Mouse (Mus musculus) right cerebral cortex, postnatal 36 days (tissue): ENCODE results near the gene Smyd3.
A peak's percentile ranks its signal among the peaks of the same experiment; 100 is the strongest.

Source experiments
- DNase-seq, 2 experiments: peaks; one replicate each; pipeline ENCODE4 v3.0.0; 2022; ENCODE audit warnings: low spot score in 2 of 2, mixed read lengths in 1 of 2

The Smyd3 gene

DNA sequence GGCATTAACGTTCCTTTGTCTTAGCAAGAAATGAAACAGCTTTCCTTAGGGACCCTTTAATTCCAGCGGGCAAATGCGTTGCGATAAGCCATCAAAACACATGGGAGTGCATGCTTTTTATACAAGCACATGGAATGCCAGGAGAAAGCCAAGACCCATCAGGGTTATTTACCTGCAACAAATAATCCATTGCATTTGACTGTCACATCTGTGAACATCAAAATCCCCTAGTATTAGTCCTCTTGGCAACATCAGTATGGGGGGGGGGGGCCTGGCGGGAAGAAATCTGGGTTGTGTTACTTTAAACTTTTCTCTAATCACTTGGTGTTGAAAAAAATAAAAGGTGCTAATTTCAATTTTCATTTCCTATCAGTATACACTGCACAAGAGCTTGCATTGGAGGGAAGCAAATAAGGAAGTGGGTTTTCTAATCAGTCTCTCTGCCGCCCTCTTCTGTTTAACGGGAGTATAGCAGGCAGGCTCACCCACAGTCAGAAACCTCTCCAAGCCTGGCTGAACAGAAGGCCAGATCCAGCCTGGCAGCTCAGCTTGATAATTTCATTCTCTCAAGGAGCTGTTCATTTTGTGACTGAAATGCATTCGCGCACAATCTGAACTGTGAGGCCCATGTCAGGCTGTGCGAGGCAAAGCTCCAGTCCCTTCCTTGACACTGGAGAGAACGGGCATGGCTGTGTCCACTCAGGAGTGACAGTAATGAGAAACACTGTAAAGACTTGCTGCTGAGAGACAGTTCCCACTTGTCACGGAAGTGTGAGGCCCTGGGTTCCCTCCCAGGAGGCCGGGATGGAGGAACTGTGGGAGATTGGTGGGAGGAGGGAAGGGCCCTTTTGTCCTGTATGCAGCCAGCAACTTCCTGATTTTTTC, 285.8 kb downstream of the Smyd3 start:
- DNase-seq = peak; percentile 49 to 63

DNA sequence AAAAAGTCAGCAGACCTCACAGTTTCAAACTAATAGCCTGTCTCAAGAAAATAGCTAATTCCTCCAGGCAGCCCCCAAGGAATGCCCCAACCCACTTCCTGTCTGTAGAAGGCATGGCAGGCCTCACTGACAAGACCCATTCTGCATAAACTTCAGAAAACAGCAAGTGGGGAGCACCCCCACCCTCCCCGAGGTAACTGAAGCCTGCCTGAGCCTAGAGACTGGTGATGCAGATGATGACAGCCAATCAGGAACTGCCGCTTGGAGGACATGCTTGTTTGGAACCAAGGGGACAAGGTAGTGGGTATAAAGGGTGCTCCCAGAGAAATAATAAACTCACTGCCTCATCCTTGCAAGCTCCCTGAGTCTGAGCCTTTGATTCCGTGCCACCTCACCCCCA, 288.3 kb downstream of the Smyd3 start:
- DNase-seq = no peak

DNA sequence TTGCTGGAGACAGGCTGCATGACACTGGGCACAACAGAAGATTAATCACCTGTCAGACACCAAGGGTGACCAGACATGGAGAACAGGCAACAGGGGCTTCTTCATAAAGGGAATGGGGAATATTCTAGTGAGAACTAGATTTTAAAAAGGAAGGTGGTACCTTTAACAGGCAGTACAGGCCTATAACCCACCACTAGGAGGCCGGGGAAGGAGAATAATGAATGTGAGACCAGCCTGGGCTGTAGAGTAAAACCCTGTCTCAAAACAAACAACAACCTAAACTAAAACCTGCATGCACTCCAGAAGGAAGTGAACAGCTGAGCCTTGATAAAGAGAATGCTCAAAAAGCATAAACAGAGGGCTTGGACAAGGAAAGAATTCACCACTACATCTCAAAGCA, 297.6 kb downstream of the Smyd3 start:
- DNase-seq = no peak

DNA sequence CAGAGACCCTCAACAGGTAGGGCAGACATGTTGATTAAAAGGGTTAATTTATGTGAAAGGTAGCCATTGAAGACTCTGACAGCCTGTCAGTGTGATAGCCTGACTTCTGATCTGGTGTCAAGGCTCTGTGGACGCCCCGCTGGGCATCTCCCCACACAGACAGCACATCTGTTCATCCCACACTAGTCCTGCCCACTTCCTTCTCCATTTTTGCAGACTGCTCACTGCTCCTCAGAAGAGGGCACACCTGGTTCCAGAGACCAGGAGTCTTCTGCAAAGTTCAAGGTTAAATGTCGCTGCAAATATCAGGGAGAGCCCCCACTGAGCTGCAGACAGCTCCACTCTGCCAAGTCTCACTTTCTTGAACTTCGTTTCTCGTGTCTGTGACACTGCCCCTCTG, 299.8 kb downstream of the Smyd3 start:
- DNase-seq = no peak

DNA sequence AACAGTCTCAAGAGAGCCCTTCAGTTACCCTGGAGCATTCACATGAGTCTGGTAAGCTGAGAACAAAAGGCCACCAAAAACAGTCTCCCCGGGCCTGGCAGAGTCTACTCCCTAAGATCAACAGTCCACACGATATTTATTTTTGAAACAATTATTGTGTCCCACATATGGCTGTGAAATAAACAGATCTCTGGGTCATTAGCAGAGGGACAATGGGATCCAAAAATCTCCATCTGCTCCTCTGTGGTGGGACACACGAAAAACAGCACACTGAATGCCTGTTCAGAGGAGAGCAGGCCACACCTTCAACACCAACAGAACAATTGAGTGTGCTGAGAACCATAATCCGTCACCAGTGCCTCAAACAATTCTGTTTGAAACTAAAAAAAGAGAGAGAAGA, 300.8 kb downstream of the Smyd3 start:
- DNase-seq = no peak

DNA sequence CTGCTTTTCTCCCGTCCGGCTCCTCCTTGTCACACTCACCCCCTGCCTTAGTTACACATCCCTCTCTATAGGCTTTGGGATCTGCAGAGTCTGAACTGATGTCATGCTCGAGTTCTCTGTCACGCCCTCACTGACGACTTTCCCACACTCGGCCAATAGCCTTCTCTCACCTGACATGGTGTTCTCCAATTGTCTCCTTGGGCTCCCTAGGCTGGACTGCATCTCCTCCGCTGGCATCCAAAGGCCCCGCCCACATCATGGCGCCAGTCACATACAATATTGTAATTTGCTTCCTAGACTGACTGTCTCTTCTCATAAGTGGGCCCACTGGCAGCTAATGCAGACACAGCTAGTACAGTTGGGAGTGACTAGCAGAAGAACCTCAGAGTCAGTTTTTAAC, 304.5 kb downstream of the Smyd3 start:
- DNase-seq = no peak

DNA sequence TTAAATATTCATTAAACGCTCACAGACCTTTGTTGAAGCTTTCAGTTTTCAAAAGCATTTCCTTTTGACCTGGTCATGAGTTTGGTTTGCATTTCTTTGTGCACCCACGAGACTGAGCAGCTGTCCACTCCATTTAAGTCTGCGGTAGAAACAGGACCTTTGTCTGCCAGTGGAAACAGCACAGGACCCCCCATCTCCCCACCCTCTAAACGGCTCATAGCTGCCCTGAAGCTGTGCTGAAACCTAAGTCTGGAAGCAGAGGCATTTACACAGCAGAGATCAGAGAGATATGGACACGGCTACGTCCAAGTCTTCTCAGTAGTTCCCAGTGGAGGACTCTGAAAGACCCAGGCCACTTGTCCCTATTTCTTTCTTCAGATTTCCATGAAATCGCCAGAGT, 305.5 kb downstream of the Smyd3 start:
- DNase-seq = no peak

DNA sequence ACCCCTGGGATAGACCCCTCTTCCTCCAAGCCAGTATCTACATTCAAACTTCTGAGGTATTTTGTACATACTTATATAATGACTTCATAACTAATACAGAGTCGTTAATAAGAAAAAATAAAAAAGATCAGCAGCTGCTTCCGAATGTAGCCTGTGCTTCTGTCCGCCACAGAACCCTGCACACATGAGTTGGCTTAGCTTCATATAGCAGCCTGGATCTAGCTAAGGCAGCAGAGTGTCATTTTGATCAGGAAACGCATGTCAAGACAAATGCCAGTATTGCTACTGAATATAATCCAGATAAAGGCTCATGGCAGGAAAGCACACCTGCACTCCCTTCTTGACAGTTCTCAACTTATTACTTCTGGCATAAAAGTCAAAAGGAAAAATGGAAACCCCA, 306.5 kb downstream of the Smyd3 start:
- no peak for DNase-seq

DNA sequence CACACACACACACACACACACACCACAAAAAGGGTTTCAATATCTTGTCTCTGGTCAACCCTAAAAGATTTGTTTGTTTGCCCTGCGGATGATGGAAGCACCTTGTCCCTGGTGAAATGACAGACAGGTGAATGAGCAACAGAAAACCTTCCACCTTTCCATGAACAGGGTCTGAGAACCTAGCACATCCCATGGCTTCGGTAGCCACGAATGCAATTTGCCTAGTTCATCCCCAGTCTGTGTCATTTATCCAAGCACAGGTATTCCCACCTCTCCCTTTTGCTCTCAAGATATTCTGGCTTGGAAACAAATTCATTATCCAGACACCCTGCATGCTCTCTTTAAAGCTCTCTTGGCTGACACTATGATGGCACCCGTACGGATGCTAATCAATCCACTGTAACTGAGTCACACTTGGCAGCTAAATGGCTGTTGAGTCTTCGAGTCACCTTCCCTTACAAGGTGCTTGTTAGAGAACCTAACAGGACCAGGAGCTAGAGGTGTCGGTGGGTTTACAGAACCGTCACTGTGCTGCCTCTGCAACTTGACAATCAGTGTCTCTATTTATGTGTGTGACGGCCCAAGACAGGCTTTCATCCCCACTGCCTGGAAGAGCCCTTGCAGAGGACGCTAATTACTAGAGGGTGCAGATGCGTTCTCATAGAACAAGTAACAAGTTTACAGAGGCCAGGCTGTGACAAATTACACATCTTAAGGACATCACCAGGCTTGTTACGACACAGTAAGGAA, 309.8 kb downstream of the Smyd3 start:
- DNase-seq = no peak

DNA sequence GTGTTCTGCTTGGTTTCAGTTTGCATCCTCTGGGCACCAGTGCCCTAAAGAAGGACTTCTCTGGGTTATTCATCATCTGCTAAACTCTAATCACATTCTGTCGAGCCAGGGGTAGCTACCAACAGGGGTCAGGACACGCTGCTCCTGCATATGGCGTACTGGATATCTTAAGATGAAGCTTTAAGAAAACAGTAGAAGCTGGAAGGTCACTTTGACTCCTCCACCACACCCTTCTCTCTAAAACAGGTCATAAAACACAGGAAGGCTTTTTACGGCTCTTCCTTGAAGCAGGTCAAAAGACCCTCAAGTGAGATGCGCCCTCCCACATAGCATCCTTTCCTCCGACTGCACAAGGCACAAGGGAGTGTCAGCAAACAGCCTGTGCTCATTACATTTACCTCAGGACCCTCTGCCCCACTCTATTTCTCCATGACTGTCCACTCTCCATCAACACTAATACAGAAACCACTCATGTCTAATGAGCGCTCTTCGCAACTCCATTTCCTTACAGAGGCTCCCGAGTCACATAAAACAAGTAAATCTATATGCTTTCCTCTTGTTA, 310.6 kb downstream of the Smyd3 start:
- no peak for DNase-seq

DNA sequence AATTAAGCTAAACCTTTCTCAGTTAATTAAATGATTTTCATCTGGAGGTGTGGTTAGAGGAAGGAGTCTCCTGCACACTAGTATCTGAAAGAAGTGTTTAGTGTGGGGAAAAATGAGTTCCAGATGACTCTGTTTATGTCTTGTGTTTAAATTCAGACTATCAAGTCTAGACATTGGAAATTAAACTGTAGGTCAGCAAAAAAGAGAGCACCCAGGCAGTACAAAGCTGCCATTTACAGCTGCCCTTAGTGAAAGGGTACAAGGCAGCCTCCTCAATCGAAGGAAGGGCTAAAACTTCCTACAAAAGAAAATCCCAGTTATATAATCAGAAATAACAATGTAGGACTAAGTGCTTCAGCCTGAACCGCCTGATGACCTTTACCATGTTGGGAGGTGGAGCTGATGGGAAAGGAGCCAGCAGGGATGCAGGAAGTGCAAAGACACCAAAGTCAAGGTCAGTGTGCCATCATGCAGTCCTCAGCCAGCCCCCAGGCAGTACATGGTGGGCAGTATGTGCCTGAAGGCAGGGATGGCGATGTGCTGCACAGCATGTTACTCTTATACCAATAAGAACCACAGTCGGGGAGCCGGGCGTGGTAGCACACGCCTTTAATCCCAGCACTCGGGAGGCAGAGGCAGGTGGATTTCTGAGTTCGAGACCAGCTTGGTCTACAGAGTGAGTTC, 319.2 kb downstream of the Smyd3 start:
- DNase-seq = no peak

DNA sequence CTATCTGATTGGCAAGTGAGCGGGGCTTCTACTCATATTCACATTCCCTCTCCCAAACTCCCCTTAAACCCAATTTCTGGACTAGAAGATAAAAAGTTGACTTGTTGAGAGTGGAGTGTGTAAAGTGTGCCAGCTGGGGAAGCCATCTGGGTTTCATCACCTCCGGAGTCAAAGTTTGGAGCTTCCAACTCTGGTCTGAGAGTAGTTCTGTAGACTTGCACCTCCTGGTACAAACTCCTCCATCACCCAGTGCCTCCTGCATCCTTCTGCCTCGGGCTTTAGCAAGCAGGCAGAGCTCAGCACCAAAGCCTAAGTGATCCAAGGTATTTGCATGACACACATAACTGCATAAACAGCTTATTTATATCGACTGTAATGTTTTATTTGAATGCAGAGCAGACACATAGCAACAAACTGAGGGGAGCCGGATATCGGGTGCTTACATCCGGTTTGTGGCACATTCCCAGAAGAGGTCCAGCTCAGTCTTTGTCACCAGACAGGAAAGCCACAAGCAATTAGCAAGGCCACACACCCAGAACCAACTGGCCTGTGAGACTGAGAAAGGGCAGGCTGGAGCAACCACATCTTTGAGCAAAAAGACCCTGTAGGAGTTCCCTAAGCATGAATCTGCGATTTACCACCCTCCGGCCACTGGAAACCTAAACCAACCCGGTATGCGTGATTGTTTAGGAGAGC, 319.9 kb downstream of the Smyd3 start:
- DNase-seq = no peak

DNA sequence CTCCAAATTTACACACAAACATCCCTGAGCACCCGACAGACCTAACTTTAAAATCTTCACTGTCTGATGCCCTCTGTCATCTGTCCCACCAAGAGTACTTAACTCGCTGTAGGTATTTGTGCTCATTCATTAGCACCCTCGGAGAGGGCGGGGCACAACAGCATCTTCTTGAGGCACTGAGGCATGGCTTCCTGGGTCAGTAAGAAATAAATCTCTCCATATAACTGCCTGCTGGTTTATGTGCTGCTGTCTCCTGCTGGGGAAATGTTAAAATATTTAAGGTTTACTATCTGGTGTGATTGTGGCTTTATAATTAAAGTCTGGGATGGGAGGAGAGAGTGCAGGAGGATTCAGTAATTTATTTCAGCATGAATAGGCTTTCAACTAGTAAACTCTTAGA, 320.7 kb downstream of the Smyd3 start:
- DNase-seq = no peak

DNA sequence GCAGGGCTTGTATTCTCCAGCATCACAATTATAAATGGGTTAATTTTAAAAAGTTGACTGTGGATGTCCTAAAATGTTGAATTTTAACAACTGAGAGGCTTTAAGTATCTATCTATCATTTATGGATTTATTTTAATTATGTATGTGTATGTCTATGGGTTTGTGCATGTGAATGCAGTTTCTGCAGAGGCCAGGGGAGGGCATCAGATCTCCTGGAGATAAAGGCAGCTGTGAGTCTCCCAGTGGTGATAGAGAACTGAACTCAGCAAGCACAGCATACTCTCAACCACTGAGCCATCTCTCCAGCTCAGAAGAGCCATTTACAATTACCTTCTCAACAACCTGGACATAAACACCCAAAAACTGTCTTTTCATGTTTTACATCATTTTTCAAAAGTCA, 321.4 kb downstream of the Smyd3 start:
- DNase-seq = no peak

DNA sequence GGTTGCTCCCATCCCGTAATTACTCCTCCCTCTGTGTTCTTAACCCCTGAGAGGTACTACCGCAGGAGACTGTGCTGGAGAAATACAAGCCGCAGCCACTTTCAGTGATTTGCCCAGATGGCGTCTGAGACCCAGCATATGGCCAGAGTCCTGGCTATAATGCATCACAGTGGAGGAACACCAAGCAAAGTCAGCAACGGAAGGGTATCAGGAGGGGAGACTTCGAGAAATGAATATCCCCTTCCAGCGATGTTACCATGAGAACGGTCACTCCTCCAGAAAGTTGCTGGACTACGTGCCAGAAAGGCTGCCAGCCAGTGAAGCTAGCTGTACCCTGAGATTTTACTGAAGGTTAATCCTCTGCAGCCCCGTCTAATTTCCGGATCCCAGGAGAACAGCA, 325.1 kb downstream of the Smyd3 start:
- no peak for DNase-seq

DNA sequence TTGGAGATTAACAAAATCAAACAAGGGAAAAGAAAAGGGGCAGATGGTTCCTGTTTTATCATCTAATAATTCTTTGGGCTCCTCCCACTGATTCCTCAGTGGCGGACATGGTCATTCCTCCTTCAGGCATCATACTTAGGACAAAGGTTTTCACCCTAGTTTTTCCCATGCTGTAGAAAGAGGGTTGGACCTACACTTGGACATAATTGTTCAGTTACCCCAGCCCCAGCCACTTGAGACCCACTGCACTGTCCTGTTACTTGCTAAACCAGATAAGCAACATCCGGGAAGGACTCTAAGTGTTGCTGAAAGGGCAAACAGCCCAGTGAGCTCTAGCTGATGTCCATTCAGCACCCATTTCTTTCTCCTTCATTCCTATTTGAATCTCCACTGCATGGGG, 327.0 kb downstream of the Smyd3 start:
- no peak for DNase-seq

DNA sequence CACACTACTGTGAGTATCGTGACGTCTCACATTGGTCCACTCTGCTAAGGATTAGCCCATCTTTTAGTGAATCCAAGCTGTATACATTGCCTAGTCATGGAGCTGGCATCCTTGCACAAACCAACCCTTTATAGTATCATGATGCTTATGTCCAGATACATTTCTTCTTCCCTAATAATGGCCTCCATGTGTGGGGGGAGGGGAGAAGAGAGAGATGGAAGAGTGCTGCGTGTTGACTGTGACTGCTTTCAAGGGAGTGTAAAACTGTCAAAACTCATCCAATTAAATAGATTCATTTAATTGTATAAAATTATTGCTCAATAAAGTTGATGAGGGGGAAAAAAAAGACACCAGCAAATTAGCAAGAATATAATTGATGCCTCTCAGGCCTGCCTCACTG, 330.7 kb downstream of the Smyd3 start:
- DNase-seq = no peak

DNA sequence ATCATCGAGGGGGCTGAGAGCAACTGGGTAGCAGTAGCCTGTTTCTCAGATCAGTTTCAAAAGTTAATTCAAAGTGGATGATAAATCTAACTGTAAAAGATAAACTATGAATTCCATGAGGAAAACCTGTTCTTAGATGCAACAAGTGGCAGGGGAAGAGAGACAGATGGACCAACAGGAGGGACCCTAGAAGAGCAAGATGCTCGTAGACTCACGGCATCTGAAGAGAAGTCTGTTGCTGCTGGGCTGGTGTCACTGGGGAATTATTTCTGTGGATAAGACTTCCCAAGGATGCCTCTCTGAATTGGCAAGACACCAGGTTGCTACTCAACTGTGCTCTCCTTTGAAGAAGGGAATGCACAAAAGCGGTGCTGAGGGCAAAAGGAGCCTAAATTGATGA, 333.2 kb downstream of the Smyd3 start:
- DNase-seq = peak in 1 of 2 experiments; percentile 4

DNA sequence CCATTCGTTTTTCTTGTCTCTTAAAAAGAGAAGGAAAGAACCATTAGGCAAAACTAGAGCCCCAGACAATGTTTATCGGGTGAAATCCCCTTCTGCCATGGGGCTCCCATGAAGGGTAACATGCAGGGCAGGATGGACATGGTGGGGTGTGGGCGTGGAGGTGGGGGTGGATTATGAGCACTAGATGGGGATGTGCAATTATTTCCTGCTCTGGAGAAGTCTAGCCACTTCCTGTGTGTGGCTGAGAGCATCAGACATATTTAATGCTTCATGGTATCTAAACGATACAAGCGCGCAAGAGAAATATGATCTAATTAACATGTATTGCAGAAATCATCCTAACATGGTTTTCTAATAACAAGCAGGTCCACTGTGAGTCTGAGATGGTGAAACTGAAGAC, 334.3 kb downstream of the Smyd3 start:
- DNase-seq = no peak

DNA sequence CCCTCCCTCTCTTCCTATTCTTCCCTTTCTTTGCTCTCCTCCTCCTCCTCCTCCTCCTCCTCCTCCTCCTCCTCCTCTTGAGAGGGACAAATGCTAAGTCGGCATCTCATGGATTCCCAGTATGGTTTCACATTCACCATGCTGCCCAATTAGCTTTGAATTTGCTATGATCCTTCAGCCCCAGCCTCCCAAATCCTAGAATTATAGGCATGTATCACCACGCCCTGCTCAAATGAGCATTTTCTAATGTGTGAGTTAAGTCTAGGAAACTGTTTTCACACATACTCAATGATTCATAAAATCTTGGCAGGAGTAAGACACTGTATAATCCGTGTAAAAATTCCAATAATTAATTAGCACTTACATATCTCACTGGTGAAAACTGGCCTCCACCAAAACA, 337.3 kb downstream of the Smyd3 start:
- no peak for DNase-seq

DNA sequence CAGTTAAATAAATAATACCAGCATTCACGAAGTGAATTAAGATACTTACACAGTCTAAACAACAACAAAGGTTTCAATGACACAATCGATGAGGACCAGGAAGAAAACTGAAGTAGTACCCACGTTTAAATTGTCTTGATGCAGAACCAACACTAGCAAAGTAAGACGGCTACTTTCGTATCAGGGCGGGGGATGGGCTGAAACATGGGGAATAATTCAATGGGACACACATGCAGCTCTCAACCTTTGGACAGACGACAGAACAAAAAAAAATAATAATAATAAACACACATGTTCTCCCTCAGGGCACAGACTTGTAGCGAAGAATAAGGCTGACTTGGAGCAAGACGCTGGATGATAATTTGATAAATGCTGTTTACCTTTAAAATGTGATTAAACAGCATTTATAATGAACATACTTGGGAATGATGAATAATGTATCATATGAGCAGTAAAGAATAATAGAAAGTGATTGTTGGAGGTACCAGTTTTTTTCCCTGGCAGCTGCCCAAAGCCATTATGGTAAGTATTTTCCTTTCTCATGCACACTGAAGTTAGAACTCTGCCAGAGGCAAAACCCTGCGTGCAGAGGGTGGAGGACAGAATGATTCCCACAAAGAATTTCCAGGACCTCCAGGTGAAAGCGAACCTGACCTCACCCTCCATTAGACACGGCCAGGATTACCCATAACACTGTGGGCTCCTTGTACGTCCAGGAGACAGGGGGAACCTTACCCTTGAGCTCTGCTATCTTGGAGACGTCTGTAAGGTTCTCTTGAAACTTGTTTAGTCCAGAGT, 340.8 kb downstream of the Smyd3 start:
- no peak for DNase-seq
